Mouse (Mus musculus): Measurements from ENCODE around the gene Creg1. TPM values are rescaled to one million over a fixed set of nuclear protein-coding genes. Genes with fewer than 3 reads are reported as not detected.

The Creg1 gene
- 131 TPM for polyA plus RNA-seq (2014; fragmentation: Illumina TruSeq; extraction: RNeasy Lipid Tissue Mini Kit (QIAGEN cat#74804); ENCODE audit: low read depth, low replicate concordance)

DNA sequence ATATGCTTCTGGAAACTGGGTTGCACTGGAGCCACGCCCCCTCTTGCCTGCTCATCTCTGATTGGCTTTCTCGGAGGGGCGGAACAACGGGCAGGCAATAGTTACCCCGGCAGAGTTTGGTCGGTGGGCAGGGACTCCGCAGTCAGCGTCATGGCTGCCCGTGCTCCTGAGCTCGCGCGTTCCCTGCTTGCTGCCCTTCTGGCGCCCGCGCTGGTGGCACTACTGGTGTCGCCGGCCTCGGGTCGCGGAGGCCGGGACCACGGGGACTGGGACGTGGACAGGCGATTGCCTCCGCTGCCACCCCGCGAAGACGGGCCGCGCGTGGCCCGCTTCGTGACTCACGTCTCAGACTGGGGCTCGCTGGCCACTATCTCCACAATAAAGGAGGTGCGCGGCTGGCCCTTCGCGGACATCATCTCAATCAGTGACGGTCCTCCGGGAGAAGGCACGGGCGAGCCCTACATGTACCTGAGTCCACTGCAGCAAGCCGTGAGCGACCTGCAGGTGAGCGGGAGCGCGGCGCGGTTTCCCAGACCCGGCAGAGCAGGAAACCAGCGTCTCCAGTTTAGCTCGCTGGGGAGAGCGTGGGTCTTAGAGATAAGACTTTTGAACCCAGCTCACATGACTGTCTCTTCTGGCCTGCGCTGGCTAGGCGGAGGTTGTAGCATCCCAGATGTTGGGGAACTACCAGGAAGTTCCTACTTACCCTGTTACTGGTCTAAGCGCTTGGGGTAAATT lies at the start of gene Creg1:
Creg1 (plus strand) TSS at position 112 of the 738 bp plus-strand sequence.

DNA sequence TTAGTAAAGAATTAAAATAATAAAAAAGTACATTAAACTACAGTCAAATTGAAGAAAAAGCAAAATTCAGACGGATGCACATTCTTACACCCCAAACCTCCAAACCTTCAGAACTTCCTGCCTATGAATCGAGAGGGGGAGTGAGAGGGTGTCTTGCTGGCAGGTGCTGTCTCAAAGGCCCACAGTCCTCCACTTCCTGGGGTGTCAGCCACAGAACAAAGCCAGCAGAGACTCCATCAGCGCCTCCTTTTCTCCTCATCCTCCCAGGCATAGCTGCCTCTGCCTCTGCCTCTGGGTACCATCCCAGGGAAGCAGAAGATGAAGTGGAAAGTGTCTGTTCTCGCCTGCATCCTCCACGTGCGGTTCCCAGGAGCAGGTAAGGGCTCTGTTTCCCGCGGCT lies 25.0 kb downstream of the Creg1 start, which contains the start of gene Cd247:
Cd247 (plus strand) TSS at position 171 of the 400 bp plus-strand sequence.

Other genes with a start within 250 kb of the Creg1 start
- 65.1 TPM for gene Mpzl1, start 129.2 kb upstream of the Creg1 start, polyA plus RNA-seq (2014; fragmentation: Illumina TruSeq; extraction: RNeasy Lipid Tissue Mini Kit (QIAGEN cat#74804); ENCODE audit: low read depth, low replicate concordance)
- 6.8 TPM for gene Rcsd1, start 54.0 kb upstream of the Creg1 start, polyA plus RNA-seq (2014; fragmentation: Illumina TruSeq; extraction: RNeasy Lipid Tissue Mini Kit (QIAGEN cat#74804); ENCODE audit: low read depth, low replicate concordance)
- 0.32 TPM for gene Cd247, start 24.9 kb downstream of the Creg1 start, polyA plus RNA-seq (2014; fragmentation: Illumina TruSeq; extraction: RNeasy Lipid Tissue Mini Kit (QIAGEN cat#74804); ENCODE audit: low read depth, low replicate concordance)
- 21.3 TPM for gene Pou2f1, start 238.9 kb downstream of the Creg1 start, polyA plus RNA-seq (2014; fragmentation: Illumina TruSeq; extraction: RNeasy Lipid Tissue Mini Kit (QIAGEN cat#74804); ENCODE audit: low read depth, low replicate concordance)